Mouse (Mus musculus) forebrain, embryonic 12.5 days (tissue): ENCODE results near the gene Six4. TPM values are rescaled to one million over a fixed set of nuclear protein-coding genes. Genes with fewer than 3 reads are reported as not detected.
"Not testable (repeated sequence)": the region's sequence is repeated elsewhere in the genome, so short reads cannot be mapped to it uniquely, and the experiment has no call there.

Source experiments
- ATAC-seq: fragments of 200-750 bp; cut with Nextera tagmentation; 2 replicates; pipeline ENCODE4 v1.8.0; 2017; ENCODE audit warnings: moderate TSS enrichment; ENCODE audit not compliant: low FRiP score
- H3K27ac ChIP-seq: fragments of 300-500 bp; sonication (generic); 2 replicates; pipeline ENCODE4 v1.5.1; 2016; ENCODE audit warnings: mild to moderate bottlenecking
- H3K27me3 ChIP-seq: fragments of 300-500 bp; sonication (generic); 2 replicates; pipeline ENCODE4 v1.6.1; 2016; ENCODE audit warnings: mild to moderate bottlenecking
- H3K36me3 ChIP-seq: fragments of 300-500 bp; sonication (generic); replicated peaks from 2 replicates; pipeline ENCODE4 v1.6.1; 2016; ENCODE audit warnings: mild to moderate bottlenecking
- H3K4me1 ChIP-seq: fragments of 300-500 bp; sonication (generic); 2 replicates; pipeline ENCODE4 v1.6.1; 2016
- H3K4me2 ChIP-seq: fragments of 300-500 bp; sonication (generic); 2 replicates; pipeline ENCODE4 v1.6.1; 2016; ENCODE audit warnings: mild to moderate bottlenecking, moderate library complexity
- H3K4me3 ChIP-seq: fragments of 300-500 bp; sonication (generic); replicated peaks from 2 replicates; pipeline ENCODE4 v1.5.1; 2016; ENCODE audit warnings: mild to moderate bottlenecking
- H3K9ac ChIP-seq: fragments of 300-500 bp; sonication (generic); 2 replicates; pipeline ENCODE4 v1.6.1; 2016; ENCODE audit warnings: mild to moderate bottlenecking
- H3K9me3 ChIP-seq: fragments of 300-500 bp; sonication (generic); 2 replicates; pipeline ENCODE4 v1.6.1; 2016
- WGBS: fragments of 180-500 bp; shearing (Covaris S2); methylation state at CpG from one replicate; pipeline ENCODE4 v1.1.7; 2016; 5-methylcytosine and 5-hydroxymethylcytosine counted together
- polyA plus RNA-seq: library from polyadenylated mRNA; unstranded; fragments of >200 nt; fragmentation: Nextera tagmentation; extraction: Ambion mirVana; gene quantifications from 2 replicates; pipeline ENCODE4 v1.2.1, GENCODE M21; 2016

Six4 gene
- polyA plus RNA-seq, 1 experiment from 2014 or later: 4.0 TPM

DNA sequence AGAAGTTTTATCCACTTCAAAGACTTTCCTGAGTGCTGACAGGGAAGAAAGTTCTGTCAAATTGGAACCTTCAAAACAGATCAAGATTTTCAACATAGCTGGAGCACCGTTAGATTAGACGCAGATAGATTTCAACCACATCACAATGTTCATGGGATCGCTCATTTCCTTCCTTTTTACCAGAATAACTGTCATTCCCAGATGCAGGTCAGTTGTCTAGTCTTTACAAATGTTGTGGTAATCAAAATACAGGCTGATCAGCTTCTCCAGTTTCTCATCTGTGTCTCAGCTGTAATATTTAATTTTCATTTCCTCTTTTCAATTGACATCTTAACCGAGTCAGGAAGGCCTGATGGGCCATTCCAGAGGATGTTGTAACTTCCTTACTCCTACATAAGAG is 29.5 kb downstream of the Six4 start:
- no peaks in the 10 kb centered on the region for H3K36me3 ChIP-seq
- no peaks in the 10 kb centered on the region for H3K9me3 ChIP-seq
- no peaks in the 10 kb centered on the region for H3K27me3 ChIP-seq
- no peak overlapping the region for H3K9ac ChIP-seq
- H3K27ac ChIP-seq: no peak overlapping the region
- H3K4me2 ChIP-seq: no peak overlapping the region
- H3K4me3 ChIP-seq: no peak overlapping the region
- no peaks in the 10 kb centered on the region for H3K4me1 ChIP-seq
- ATAC-seq: no peak
- WGBS: 83% methylated on average over 4 of the region's 4 CpGs

DNA sequence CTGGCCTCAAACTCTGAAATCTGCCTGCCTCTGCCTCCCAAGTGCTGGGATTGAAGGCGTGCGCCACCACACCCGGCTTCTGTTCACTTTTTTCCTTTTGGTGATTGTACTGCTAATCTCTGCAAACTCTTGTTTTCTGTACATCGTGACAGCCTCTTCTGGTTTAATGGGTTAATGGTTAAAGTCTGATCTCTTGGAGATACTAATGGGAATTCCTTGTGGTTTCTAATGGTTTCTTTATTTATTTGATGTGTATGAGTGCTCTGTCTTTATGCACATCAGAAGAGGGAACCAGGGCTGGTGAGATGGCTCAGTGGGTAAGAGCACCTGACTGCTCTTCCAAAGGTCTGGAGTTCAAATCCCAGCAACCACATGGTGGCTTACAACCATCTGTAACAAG is 31.4 kb downstream of the Six4 start:
- not testable (repeated sequence) for H3K27ac ChIP-seq, H3K4me2 ChIP-seq, ATAC-seq, H3K9ac ChIP-seq, H3K4me1 ChIP-seq, H3K27me3 ChIP-seq, H3K36me3 ChIP-seq, H3K4me3 ChIP-seq, H3K9me3 ChIP-seq
- 88% methylated on average over 4 of the region's 4 CpGs for WGBS

GRCm38 (mm10) chr12:73060805-73061410 is 52.3 kb downstream of the Six4 start:
- WGBS: 61% methylated on average over 9 of the region's 9 CpGs
- H3K4me3 ChIP-seq: no peak overlapping the region
- no peak for ATAC-seq
- H3K27ac ChIP-seq: no peak overlapping the region
- no peak overlapping the region for H3K9ac ChIP-seq
- H3K9me3 ChIP-seq: no peaks in the 10 kb centered on the region
- H3K36me3 ChIP-seq: no peaks in the 10 kb centered on the region
- H3K4me2 ChIP-seq: no peak overlapping the region
- peaks cover 29% of the 10 kb centered on the region for H3K27me3 ChIP-seq
- no peaks in the 10 kb centered on the region for H3K4me1 ChIP-seq

DNA sequence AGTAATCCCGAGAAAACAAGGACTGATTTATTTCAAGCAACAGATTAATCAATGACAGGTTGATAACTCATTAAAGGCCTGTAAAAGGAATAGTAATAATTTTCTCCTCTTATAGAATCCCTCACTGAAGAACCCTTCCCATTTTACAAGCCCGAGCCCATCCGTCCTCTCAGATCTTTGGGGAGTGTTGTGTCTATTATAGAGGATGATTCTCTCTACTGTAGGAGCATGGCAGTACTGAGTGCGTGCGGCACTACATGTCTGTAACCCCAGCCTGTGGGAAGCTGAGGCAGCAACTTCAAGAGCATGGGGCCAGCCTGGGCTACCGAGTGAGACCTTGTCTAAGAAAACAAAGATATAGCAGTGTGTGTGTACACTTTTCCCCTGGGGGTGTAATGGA is 55.8 kb downstream of the Six4 start:
- ATAC-seq: no peak
- Histone ChIP-seq H3K27ac (no peak overlapping the region), H3K36me3 (no peaks in the 10 kb centered on the region), H3K9me3 (no peaks in the 10 kb centered on the region), H3K9ac (no peak overlapping the region), H3K27me3 (peaks cover 62% of the 10 kb centered on the region), H3K4me1 (peaks cover 18% of the 10 kb centered on the region), H3K4me3 (no peak overlapping the region), H3K4me2 (no peak overlapping the region)
- WGBS: 87% methylated on average over 6 of the region's 6 CpGs

- WGBS: 18% methylated on average over 5 of the region's 5 CpGs
These were observed 57.8 kb downstream of the Six4 start for GRCm38 (mm10) chr12:73055451-73055850.

DNA sequence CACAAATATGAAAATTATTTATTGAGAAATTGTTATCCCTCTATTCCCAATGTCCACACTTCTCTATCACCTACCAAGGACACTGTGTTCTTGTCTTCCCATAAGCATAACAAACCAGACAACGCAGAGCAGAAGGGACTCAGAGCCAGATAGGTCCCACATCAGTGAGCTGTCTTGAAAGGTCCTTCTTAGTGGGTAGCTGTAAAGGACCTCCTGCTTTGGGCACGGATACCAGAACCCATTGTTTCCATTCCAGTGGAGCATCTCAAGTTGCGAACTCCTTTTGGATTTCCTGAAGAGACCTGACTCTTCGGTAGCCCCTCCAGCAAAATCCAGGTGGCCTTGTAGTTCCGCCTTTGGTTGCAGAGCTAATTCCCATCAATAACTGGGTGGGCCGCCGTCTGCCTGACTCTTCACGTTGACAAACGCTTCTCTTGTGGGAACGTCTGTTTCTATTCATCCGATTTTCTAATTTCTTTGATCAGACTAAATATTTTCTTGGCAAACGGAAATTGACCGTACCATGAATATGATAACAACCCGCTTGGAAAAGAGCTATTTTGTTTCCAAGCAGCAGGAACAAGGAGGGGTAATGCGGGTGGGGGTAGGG is 58.6 kb downstream of the Six4 start:
- no peak for ATAC-seq
- no peaks in the 10 kb centered on the region for H3K9me3 ChIP-seq
- 8% methylated on average over 15 of the region's 15 CpGs for WGBS
- H3K4me2 ChIP-seq: peak overlapping the region; percentile 55; the same call in 1 of the 2 replicates
- no peak overlapping the region; the same call in 1 of the 2 replicates for H3K4me3 ChIP-seq
- H3K4me1 ChIP-seq: peaks cover 22% of the 10 kb centered on the region
- H3K9ac ChIP-seq: no peak overlapping the region
- H3K27me3 ChIP-seq: peaks cover 86% of the 10 kb centered on the region
- H3K36me3 ChIP-seq: no peaks in the 10 kb centered on the region
- H3K27ac ChIP-seq: no peak overlapping the region

More at GRCm38 (mm10) chr12:73055451-73055850, 57.8 kb downstream of the Six4 start:
- ATAC-seq: no peak
- no peak overlapping the region for H3K4me2 ChIP-seq
- no peaks in the 10 kb centered on the region for H3K9me3 ChIP-seq
- H3K4me1 ChIP-seq: peaks cover 22% of the 10 kb centered on the region
- H3K27ac ChIP-seq: no peak overlapping the region
- H3K36me3 ChIP-seq: no peaks in the 10 kb centered on the region
- peaks cover 80% of the 10 kb centered on the region for H3K27me3 ChIP-seq
- H3K9ac ChIP-seq: no peak overlapping the region
- H3K4me3 ChIP-seq: no peak overlapping the region

DNA sequence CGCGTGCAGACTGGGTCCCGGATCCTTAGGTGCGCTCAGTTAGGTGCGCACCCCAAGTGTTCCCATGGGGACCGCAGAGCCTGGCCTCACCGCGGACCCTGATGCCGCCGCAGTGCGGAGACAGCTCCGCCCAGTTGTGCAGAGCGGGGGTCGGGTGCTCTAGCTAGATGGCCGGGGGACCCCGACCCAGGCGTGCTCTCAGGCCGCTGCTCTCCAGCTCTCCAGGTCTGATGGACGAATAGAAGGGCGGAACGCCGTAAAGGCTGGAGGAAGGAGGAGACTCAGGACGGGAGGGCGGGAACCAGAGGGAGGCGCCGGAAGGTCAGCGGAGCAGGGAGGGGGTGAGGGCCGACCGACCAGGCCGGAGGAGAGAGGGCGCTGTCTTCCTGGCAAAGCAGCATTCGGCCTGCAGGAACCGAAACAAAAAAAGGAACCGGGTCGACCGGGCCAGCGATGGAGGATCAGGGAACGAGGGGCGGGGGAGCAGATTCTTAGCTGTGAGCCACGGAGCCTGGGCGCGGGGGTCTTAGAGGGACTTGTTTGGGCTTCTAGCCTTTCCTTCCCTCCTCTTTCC is 59.5 kb downstream of the Six4 start, which contains the start of gene Six1:
TSS of gene Six1 (minus strand) at position 220 of the 574 bp plus-strand sequence.
- peak; percentile 72 for ATAC-seq
- peak within 1 kb of the TSS; percentile 55 for H3K4me2 ChIP-seq

GRCm38 (mm10) chr12:73052651-73053591 is 60.3 kb downstream of the Six4 start:
- Histone ChIP-seq H3K4me3 (peak overlapping the region; percentile 38), H3K27me3 (peaks cover 95% of the 10 kb centered on the region), H3K36me3 (no peaks in the 10 kb centered on the region), H3K9ac (no peak overlapping the region), H3K4me2 (peak overlapping the region; percentile 55), H3K4me1 (peaks cover 22% of the 10 kb centered on the region), H3K9me3 (no peaks in the 10 kb centered on the region), H3K27ac (no peak overlapping the region)
- ATAC-seq: no peak
- under 1% methylated on average over 34 of the region's 34 CpGs for WGBS

More for the DNA sequence above, 59.5 kb downstream of the Six4 start, which contains the start of gene Six1:
- no peaks in the 10 kb centered on the region for H3K36me3 ChIP-seq
- peaks cover 94% of the 10 kb centered on the region for H3K27me3 ChIP-seq
- H3K9me3 ChIP-seq: no peaks in the 10 kb centered on the region
- 0% methylated on average over 41 of the region's 42 CpGs for WGBS
- H3K4me1 ChIP-seq: peaks cover 22% of the 10 kb centered on the region
- peak within 1 kb of the TSS; percentile 38 for H3K4me3 ChIP-seq
- H3K27ac ChIP-seq: no peak within 1 kb of the TSS
- H3K9ac ChIP-seq: peak within 1 kb of the TSS; percentile 39; the same call in 1 of the 2 replicates

DNA sequence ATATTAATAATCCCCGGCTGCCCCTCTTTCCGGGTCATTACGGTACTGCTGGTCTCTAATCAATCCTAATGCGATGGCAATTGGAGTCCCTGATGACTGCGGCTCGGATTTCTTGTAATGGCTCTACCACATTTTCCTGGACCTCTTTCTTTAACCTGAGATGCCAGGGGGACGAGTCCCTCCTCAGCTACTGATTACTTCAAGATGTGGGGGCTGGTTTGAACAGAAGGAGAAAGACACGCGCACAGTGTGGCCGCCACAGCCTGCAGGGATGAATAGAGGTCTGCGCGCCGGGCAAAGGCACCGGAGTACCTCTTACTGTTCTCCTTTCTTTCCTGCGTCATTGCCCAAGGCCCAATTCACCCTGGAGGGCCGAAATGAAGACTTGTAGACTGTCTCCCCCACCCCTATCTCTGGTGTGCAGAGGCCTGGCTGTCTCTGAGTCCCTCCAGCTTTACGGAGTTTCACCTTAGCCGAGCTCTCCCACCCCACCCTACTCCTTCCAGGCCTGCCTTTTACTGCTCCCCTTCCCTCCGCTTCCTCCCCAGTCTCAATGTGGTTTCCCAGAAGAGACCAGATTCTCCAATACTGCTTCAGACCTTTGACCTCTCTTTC is 61.1 kb downstream of the Six4 start:
- H3K27ac ChIP-seq: no peak overlapping the region
- under 1% methylated on average over 19 of the region's 19 CpGs for WGBS
- no peak for ATAC-seq
- H3K27me3 ChIP-seq: peaks cover 95% of the 10 kb centered on the region
- H3K9me3 ChIP-seq: no peaks in the 10 kb centered on the region
- no peaks in the 10 kb centered on the region for H3K36me3 ChIP-seq
- H3K4me3 ChIP-seq: no peak overlapping the region
- H3K4me2 ChIP-seq: no peak overlapping the region
- H3K4me1 ChIP-seq: peaks cover 22% of the 10 kb centered on the region
- H3K9ac ChIP-seq: no peak overlapping the region

GRCm38 (mm10) chr12:73050811-73051580 is 62.3 kb downstream of the Six4 start:
- Histone ChIP-seq H3K9me3 (no peaks in the 10 kb centered on the region), H3K36me3 (no peaks in the 10 kb centered on the region), H3K27ac (no peak overlapping the region), H3K4me3 (no peak overlapping the region), H3K27me3 (peaks cover 96% of the 10 kb centered on the region), H3K9ac (no peak overlapping the region), H3K4me1 (peaks cover 31% of the 10 kb centered on the region), H3K4me2 (no peak overlapping the region)
- under 1% methylated on average over 15 of the region's 15 CpGs for WGBS
- no peak for ATAC-seq

DNA sequence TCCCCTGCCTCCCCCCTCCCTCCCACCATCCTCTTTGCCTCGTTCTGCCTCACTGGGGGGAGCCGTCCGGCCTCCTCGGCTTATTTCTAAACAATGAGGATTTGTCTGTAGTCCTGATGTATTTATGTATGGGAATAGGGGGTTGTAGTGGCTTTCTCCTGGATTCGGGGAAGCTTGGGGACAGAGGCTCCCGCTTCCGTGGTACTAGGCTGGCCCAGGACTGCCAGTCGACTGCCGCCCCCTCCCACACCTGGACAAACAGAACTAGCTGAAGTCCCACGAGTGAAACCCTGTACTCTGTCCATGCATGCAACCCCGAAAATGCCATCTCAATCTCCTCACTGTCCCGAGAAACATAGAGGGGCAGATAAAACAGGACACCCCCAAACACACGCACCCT is 63.0 kb downstream of the Six4 start:
- Histone ChIP-seq H3K9ac (no peak overlapping the region), H3K27ac (no peak overlapping the region), H3K4me1 (peaks cover 38% of the 10 kb centered on the region), H3K9me3 (no peaks in the 10 kb centered on the region), H3K36me3 (no peaks in the 10 kb centered on the region), H3K4me2 (0 out of 2 replicates have a peak overlapping the region, but pooled peaks have one; percentile 8), H3K27me3 (peaks cover 97% of the 10 kb centered on the region), H3K4me3 (no peak overlapping the region)
- no peak for ATAC-seq
- 0% methylated on average over 13 of the region's 13 CpGs for WGBS
